Mouse (Mus musculus) C2C12 (cell line): ENCODE measurements around the gene Kif11.

ENCODE experiments used
- CTCF ChIP-seq: IDR thresholded peaks from one replicate; pipeline ENCODE4 v1.5.1; 2011; ENCODE audit not compliant: control insufficient read depth, insufficient read depth, insufficient read length
- FOSL1 ChIP-seq: IDR thresholded peaks from one replicate; pipeline ENCODE4 v1.8.0; 2011; ENCODE audit warnings: mild to moderate bottlenecking, low read length; ENCODE audit not compliant: poor library complexity, insufficient read depth, severe bottlenecking
- MAX ChIP-seq: IDR thresholded peaks from one replicate; pipeline ENCODE4 v1.6.1; 2011; ENCODE audit warnings: mild to moderate bottlenecking, control low read depth
- USF1 ChIP-seq: IDR thresholded peaks from one replicate; pipeline ENCODE4 v1.6.1; 2011; ENCODE audit warnings: low read depth, mild to moderate bottlenecking, control low read depth, moderate library complexity

GRCm38 (mm10) chr19:37335392-37335791 is 40.8 kb upstream of the Kif11 start:
- TF ChIP-seq CTCF (no peak), MAX (no peak), FOSL1 (no peak), USF1 (no peak)
